Mouse (Mus musculus) mesoderm, embryonic 11.5 days (tissue): ENCODE data around the gene Nipsnap3b.

Experiments used
- DNase-seq: peaks from one replicate; pipeline ENCODE4 v3.0.0-alpha.2; 2012; ENCODE audit warnings: low read depth, low spot score

Gene Nipsnap3b

DNA sequence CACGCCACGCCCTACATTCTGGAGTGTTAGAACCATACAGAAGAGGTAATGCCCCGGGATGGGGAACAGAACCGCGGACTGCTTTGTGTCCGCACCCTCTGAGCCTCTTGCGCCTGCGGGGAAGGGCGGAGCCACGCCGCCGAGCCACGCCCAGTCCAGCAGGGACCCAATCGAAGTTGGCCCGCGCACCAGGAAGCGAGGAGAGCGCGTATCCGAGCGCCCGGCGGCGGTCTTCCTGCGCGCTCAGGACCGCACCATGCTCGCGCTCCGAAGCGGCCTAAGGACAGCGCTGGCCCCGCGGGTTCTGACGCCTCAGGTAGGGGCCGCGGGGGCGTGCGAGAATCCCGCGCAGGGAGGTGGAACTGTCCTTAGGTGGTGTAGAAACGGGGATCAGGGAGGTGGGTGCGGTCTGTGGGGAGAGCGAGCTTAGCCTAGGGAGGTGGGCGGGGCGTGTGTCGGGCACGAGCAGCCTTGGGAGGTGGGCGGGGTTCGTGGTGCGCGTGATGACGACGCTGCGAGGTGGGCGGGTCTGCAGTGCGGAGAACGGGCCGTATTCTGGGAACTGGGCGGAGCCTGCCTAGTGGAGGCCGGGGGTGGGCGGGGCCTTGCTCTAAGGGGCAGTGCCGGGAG lies at the start of gene Nipsnap3b:
Nipsnap3b (plus strand) TSS at position 149 of the 630 bp plus-strand sequence.
- peak; percentile 98 for DNase-seq

DNA sequence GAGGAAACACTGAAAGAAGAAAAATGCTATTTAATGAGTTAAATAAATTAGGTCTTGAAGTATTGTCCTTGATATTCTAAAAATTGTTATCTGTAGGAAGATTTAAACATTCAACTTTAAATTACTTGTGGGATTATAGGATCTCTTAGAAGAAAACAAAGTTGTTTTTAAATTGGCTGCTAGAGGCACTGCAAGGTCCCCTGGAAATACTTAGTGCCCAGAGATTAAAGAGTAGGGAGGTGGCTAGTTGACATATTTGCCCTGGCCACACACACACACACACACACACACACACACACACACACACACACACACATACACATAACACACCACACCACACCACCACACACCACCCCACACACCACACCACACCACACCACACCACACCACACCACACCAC lies 47.4 kb upstream of the Nipsnap3b start, which contains the start of gene Olfr270:
Olfr270 (plus strand) TSS at position 301 of the 400 bp plus-strand sequence.
- no peak for DNase-seq

- DNase-seq, result no peak
Observed at GRCm38 (mm10) chr4:52985216-52985615, 26.5 kb upstream of the Nipsnap3b start.

DNA sequence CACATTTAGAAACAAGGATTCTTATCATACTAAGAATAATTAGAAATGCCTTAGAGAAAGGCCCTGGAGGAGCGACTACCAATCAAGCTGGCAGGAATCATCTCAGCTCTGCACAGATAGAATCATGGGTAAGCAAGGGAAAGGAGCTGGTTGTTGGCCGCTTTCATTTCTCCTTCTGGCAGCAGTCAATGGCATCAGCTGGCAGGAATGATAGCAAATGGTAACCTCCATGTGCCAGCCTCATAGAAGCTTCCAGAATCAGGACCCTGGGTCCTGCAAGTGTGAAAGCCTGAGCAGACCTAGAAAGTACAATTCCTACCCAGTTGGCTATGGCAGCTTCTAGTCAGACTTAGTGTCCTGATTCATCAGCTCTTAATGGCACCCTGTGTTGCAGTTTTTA lies 25.4 kb upstream of the Nipsnap3b start:
- DNase-seq, result no peak

- peak; percentile 11 for DNase-seq
Observed at GRCm38 (mm10) chr4:52989248-52989647, 22.4 kb upstream of the Nipsnap3b start, which contains the start of gene Nipsnap3a. TSS of gene Nipsnap3a (plus strand) at chr4:52989272.

DNA sequence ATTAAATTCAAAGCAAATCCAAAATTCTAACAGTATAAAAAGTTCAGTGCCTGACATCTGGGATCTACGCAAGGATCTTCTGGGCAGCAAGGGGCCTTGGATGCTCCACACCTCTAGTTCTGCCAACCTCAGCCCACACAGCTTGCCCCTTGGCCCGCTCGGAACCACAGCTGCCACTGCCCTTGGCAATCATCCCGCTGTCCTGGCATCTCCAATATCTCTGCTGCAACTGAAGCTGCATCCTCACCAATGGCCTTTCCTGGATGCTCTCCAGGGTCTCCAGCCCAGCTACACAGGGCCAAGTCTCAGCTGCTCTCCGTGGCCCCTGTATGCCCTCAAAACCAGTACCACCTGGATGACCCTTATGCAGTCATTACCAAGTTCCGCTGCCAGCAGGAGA lies 12.2 kb upstream of the Nipsnap3b start:
- no peak for DNase-seq

DNA sequence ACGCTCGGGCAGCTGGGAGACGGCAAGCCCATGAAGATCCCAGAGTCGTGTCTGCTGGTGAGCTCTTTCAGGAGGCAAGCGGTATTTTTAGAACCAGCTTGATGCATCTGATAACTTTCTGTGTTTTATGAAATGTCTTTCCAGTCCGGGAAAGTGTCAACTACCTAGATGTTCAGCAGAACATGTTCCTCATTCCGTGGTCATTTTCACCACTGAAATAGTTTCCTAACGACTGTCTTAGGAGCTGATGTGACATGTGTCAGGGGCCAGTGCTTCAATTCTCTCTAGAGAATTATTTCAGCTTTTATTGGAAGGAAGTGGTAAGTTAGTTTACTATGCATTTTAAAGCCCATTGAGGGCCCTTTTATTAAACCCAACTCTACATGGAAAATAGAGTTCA lies 11.5 kb upstream of the Nipsnap3b start:
- DNase-seq, result no peak

DNA sequence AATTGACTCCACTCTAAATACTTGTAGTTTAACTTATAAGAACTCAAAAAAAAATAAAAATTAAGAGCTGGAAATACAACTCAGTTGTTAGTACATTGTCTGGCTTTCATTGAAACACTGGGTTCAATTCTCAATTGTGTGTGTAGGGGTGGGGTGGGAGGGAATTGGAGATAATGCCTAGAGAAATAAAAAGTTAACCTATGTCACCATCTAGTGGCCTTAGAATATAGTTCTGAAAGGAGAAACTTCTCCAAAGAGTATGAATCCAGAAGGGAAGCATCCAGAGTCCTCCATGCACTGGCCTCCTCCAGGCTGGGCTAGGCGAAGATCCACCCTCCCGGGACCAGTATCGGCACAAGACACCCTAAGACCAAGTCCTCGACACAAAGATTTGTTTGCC lies 2.5 kb upstream of the Nipsnap3b start:
- DNase-seq, result no peak

DNA sequence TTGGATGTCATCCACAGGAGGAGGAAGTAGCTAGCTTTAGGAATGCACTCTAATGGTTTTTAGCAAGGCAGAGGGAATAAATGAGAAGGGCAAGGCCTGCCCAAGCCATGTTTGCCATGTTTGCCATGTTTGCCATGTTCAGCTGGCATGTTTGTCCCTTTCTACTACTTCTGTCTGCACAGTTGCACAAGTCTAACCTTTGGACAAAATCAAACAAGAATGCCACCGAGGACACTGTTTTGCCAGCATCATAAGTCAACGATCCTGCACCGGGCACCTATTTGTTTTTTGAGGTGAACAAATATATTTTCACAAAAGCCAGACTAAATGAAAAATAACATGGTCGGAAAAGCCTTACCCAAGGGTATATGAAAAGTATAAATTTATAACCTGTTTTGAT lies 1.8 kb upstream of the Nipsnap3b start:
- no peak for DNase-seq

- no peak for DNase-seq
Observed at GRCm38 (mm10) chr4:53014421-53014820, 2.7 kb downstream of the Nipsnap3b start.

- no peak for DNase-seq
Observed at GRCm38 (mm10) chr4:53015024-53015423, 3.3 kb downstream of the Nipsnap3b start.

DNA sequence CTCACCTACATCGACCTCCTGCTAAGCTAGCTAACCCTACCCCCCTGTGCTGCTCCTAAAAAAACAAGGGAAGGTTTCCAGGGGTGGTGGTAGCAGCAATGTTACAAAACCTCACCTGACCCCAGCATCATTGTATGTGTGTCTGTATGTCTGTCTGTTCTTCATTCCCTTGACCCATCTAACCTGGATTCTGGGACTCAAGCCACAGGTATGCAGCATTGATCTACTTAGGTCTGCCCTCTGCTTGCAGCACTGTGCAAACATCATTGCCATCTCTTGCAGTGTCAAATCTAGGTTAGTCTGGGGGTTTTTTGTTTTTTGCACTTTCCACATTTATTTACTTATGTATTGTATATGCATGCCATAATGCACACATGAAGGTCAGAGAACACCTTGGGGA lies 6.7 kb downstream of the Nipsnap3b start:
- no peak for DNase-seq

- no peak for DNase-seq
Observed at GRCm38 (mm10) chr4:53023189-53023925, 11.7 kb downstream of the Nipsnap3b start.

DNA sequence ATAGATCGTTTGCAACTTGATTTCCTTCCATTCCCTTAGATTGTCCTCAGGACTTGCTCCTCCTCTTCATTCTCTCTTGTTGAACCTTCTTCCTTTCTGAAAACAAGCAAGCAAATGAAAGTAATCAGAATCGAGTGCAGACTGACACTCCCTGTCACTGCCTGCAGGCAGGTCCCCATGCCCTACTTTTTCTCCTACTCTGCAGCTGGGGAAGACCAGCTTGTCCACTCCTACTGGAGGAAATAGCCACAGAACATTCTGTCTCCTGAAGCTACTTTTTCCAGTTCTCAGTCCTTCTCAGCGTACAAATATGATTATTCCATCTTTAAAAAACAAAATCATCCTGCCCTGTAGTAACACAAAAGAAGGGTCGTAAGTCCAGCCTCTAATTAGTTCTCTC lies 12.7 kb downstream of the Nipsnap3b start:
- DNase-seq, result no peak

DNA sequence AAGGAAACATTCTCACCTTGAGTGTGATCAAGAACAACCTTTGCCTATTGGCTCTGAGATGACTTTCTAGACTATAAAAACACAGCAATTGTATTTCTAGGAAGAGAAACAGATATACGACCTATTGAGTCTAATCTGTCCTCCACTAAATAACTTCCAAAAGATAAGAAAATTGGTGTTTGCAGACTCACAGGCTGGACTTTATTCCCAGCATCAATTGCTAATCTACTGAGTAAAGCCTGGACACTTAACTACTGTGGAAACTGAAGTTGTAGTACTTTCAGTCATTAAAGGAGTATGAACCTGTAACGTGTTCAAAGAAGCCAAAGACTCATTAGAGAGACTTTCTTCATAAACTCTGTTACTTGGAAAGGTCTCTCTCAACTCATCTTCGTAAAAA lies 16.1 kb downstream of the Nipsnap3b start:
- DNase-seq, result no peak

- DNase-seq, result peak; percentile 74
Observed at GRCm38 (mm10) chr4:53030326-53030948, 18.8 kb downstream of the Nipsnap3b start.

GRCm38 (mm10) chr4:53043819-53044218 lies 32.1 kb downstream of the Nipsnap3b start:
- no peak for DNase-seq

- DNase-seq, result no peak
Observed at GRCm38 (mm10) chr4:53045807-53046206, 34.1 kb downstream of the Nipsnap3b start.

DNA sequence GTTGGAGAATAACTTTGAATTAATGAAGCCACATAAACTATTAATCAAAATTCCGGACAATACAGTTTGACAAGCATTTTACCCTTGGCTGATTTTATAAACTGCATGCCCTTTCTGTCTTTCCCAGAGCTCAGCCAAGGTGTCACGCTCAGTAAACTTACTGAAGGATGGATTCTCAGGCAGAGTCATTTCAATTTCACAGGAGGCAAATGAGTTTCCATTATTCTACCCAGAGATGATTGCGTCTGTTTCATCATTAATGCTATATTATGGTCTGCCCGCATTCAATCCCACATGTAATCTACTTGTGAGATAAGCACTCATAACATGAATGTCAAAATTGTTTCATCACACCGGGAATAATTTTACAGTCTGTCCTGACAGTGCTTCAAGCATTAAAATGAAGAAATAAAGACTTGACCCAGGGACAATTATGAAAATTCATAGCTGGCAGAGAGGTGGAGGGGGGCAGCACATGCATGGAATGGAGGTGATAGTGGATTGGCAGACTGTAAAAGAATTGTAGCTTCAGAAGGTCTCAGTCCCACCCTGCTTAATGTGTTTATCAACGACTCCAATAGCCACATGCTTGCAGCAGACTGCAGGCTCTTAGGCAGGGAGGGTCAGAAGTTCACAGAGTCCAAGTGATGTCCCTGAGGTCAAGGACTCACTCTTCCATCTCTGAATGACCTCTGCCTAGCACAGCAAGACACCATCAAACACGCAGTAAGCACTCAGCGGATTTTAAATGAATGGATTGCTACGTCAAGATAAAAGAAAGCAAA lies 34.8 kb downstream of the Nipsnap3b start:
- DNase-seq, result no peak

GRCm38 (mm10) chr4:53062301-53063008 lies 50.8 kb downstream of the Nipsnap3b start:
- no peak for DNase-seq
